Mouse (Mus musculus) cerebellum, adult (tissue): ENCODE data around the gene Gvin1.
"Not testable (repeated sequence)": the region's sequence is repeated elsewhere in the genome, so short reads cannot be mapped to it uniquely, and the experiment has no call there.

Experiments used
- ATAC-seq: cut with Nextera tagmentation; 2 replicates; pipeline ENCODE4 v1.9.2; 2017; ENCODE audit warnings: mild to moderate bottlenecking, moderate library complexity, mixed read lengths; ENCODE audit not compliant: insufficient number of reproducible peaks, low FRiP score, low TSS enrichment

Gene Gvin1

DNA sequence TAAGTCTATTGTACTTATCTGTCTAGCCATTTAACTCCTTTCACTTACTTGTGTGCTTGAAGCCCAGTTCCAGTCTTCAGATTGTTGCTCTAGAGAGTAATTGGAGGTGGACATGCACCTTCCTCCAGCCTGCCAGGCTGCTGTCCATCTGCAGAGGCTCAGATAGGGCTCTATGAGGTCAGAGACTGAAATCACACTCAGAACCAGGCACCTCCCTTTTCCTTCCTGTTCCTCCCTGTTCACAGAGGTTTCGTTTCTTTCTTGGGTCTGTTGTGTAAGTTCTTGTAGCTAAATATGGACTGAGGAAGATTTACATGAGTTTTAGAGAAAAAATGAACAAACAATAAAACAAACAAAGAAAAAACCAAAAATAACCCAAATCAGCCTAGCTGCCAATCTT lies at the start of gene Gvin1:
TSS of gene Gvin1 (minus strand) at position 150 of the 400 bp plus-strand sequence.
- ATAC-seq, result not testable (repeated sequence)

DNA sequence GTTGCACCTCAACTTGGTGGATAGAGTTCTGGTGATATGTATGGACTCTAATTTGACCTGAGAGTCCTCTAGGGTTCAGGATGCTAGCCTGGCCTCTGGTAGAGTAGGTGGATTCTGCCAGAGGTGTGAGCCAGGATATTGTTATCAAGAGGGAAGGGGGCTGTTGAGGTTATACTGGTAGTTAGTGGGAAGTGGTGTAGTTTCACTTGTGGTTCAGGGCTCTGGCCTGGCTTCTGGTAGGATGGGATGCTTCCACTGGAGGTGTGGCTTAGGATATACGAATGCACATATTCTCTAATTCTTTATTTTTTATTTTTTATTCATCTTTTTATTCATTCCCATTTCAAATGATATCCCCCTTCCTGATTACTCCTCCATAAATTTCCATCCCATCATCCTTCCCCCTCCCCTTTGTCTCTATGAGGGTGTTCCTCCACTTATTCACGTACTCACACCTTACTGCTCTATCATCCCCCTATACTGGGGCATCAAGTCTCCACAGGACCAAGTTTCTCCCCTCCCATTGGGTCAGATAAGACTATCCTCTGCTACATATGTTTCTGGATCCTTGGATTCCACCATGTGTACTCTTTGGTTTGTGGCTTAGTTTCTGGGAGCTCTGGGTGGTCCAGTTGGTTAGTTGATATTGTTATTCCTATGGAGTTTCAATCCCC lies 36.9 kb upstream of the Gvin1 start:
- no peak for ATAC-seq

DNA sequence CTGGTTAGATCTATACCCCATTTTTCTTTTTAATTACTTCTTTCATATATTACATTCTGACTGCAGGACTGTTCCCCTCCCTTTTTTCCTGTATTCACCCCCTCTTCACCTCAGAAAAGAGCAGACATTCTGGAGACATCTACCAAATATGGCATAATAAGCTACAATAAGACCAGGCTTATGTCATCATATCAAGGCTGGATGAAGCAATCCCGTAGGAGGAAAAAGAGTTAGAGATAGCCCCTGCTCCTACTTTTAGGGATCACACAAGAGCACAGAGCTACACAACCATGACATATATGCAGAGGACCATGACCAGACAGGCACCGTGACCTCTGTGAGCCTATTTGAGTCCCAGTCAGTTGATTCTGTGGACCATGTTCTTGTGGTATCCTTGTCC lies 33.8 kb upstream of the Gvin1 start:
- no peak for ATAC-seq

DNA sequence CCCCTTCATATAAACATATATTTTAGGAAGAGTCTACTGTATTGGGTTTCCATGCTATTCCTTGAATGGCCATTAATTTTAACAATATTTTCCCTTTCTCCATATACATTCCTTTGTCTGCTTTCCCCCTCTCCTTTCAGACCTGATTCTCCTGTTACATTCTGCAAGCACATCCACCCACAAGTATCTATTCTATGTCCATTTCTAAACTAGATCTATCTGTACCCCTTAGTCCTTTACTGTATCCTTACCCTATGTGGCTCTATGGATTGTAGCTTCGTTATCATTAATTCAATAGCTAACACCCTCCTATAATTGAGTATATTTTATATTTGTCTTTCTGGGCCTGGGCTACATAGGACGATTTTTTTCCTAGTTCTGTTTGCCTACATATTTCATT lies 33.1 kb upstream of the Gvin1 start:
- no peak for ATAC-seq

DNA sequence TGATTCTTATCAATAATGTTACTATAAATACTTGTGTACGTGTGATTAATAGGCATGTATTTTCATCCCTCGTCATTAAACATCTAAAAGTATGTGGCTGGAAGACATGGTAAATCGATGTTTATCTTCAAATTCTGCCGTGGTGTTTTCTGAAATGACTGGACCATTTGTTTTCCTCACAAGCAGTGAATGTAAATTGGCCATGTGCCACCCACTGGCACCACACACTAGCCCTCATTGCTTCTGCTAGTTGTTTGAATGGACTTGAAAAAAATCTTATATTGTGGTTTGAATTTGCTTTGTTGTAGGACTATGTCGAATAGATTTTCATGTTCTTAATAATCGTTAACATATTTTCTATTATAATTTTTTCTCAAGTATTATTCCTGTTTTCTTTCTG lies 30.5 kb upstream of the Gvin1 start:
- ATAC-seq, result no peak

DNA sequence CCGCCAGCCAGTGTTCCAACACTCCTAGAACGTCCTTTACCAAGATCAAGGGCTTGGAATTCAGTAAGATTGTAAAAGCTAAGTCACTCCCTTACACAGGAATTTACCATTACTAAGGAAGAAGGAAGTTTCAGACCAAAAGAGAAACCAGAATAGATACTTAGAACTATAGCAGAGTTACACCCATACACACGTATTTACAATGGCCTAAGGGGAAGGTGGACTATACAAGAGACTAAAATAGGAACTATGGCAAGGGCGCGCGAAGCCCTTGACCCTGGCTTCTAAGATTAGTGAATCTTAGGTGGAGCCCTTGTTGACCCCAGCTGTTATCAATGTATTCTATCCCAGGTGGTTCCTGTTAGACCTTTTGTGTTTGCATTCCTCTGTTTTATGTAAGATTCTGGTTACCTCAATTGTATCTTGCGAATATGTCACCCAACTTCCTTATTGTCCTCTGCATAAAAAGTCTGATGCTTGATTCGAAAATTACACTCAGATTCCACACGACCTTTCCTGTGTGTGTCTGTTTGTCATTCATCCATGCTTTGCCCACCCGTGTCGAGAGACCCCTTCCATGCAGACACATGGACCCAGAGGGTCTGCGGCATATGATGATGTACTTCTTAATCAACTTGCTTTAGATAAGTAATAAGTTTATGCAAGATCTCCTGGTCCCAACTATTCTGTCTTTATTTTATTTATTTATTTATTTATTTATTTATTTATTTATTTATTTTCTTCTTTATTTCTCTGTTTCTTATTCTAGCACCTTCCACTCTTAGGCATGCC lies 25.6 kb upstream of the Gvin1 start:
- ATAC-seq, result not testable (repeated sequence)

DNA sequence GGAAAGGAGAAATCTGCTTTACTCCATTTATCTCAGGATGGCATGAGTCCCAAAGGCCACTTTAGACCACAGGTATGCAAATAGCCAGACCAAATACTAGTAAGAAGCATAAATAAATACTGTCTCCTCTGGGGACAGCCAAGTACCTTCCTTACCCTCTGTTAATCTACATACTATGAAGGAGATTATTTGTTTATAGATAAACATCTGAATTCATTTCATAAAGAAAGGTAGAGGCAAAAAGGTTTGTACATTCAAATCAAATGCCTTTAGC lies 22.0 kb upstream of the Gvin1 start:
- ATAC-seq, result no peak

DNA sequence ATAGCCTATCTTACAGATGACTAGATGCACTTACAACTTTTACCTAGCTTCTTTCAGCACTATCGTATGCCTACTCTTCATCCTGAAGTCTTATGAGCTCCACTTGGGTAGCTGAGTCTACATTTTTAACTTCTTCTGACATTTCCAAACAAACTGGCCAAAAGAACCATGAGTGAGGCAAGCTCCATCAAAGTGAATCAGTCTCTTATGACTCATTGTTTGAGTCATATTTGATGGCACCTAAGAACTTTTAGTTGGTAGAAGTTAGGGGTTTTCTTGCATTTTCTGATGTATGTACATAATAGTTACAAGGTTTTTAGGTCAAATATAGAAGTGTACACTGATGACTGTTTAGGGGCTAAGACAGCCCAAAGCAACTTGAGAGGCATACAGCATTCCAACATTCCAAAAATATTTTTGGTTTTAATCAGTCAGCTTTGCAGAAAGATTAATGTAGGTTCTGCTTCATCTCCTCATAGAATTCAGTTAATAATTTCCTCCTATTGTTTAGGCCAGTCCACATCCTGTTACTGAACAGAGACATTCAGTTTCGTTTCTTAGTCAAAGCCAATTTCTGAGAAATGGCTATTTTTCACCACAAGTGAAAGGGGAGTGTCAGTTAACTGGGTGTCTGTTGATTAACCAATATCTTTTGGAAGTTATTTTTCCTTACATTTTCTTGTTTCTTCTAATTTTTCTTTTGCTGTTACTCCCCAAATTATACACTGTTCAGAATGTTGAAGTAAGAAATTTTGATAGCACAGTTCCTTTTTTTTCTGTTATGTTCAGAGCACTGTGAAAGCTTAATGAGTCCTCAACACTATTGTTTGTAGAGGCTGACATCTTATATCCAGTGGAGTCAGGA lies 21.4 kb upstream of the Gvin1 start:
- no peak for ATAC-seq

DNA sequence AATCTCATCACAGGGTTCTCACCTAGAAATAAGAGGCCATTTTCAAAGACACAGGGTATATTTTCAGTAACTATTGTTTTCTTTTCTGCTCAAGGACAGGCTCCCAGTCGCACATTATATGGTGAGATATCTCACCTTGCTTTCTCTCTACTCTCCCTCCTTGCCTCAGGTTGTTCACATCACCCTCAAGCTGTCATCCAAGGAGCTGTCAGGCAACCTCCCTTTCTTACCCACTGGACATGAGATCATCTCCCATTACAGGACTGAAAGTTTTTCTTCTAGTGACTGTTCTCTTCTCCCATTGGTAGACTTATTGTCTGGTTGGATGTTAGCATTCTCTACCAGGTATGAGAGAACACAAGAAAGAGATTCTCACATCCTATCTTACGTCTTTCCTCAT lies 20.5 kb upstream of the Gvin1 start:
- no peak for ATAC-seq

DNA sequence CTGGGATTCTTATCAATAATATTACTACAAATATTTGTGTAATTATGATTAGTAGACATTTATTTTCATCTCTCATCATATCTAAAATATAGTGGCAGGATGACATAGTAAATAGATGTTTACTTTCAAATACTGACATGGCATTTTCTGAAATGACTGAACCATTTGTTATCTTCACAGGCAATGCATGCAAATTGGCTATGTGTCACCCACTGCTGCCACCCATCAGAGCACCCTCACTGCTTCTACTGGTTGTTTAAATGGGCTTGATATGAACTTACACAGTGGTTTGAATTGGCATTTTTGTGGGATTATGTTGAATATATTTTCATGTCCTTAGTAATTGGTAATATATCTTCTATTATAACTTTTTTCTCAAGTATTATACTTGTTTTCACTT lies 784 bp upstream of the Gvin1 start:
- not testable (repeated sequence) for ATAC-seq

DNA sequence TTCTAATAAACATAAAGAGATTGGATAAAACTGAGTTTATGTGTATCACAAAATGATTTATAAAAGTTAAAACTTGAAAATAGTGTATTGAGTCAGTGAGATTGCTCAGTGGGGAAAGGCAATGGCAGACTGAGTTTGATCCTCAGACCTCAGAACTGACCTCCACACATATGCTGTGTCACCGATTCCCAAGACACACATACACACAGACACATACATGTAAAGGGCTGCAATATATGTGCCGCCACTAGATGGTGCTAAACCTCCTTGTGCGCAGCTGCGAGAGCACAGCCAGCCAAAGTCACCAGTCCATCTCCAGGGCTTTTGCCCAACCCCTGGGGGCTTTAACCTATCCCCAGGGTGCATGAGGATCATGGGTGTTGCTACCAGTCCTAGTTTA lies 1.4 kb downstream of the Gvin1 start:
- not testable (repeated sequence) for ATAC-seq

DNA sequence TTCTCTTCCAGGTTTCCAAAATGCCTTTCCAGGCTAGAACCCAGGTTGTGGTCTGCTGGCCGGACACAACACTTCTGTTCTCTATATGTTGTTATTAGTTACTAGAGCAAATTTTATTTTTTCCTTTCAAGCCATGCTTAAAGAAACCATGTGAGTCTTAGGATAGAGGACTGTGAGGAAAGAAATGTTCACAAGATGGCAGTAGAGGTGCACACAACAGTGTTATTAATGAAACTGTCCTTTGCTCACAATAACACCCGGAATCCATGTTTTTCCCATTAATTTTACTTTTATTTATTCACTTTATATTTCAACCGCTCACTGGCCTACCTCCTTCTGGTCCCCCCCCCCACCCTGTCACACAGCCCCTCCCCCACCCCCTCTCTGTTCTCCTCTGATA lies 8.5 kb downstream of the Gvin1 start:
- not testable (repeated sequence) for ATAC-seq

DNA sequence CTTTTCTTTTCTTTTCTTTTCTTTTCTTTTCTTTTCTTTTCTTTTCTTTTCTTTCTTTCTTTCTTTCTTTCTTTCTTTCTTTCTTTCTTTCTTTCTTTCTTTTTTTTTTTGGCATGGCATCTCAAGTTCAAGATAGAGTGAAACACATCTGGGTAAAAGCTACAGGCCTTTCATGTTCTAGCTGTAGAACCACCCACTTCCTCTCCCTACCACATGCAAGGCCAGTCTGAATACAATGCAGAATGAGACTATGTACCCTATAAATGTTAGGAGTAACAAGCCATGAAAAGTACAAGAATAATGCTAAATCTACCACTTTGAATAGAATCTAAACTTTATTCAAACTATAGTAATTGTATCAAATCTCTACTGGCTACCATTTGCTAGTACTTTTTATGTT lies 38.1 kb downstream of the Gvin1 start:
- not testable (repeated sequence) for ATAC-seq

DNA sequence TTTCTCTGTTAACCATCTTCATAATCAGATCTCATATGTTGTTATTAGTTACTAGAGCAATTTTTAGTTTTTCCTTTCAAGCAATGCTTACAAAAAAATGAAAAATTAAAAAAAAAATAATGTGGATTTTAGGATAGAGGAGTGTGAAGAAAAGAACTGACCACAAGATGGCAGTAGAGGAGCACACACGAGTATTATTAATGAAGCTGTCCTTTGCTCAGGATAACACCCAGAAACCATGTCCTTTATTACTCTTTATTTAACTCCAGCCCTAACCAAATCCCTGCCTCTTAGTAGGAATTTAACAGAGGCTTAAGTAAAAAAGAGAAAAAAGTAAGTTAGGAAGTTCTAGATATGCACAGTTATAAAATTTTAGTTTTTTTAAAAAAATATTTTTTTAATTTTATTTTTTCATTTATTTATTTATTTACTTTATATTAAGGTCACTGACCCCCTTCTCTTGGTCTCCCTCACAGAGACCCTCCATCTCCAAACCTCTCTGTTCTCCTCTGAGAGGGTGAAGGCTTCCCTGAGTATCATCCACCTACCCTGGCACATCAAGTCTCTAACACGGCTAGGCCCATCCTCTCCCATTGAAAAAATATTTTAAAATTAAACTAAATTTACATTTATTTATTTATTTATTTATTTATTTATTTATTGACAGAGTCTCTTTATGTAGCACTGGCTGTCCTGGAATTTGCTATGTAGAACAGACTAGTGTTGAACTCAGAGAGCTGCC lies 69.9 kb downstream of the Gvin1 start:
- not testable (repeated sequence) for ATAC-seq

DNA sequence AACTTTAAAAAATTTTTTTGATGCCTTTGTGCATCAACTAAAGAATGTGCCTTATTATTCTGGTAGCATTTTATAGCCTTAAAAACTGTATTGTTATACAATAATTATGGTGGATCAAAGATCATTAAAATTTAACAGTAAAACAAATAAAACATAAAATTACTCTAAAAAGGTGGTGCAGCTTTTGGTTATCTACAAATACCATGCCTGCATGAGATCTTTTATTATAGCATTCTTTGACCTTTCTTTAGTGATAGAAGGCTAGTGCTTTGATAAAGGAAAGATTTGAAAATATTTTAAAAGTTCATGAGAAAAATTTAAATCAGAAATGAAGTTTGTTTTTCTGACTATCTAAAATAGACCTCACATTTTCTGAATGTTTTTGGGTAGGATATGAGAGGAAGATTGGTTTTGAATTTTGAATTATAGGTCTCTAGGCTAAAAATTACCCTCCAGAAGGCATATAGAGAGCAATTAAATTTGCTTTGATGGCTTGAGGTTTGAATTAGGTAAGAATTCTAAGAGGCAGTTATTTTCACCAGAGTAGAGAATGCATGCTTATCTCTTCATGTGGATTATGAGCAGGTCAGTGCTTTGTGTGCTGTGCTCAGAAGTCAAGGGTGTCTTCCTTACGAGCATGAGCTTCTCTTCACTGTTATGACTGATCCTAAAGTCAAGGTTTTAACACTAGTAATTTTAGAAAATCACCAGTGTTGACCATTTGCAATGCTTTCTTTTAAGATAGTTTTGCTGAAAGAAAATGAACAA lies 73.8 kb downstream of the Gvin1 start:
- ATAC-seq, result not testable (repeated sequence)

DNA sequence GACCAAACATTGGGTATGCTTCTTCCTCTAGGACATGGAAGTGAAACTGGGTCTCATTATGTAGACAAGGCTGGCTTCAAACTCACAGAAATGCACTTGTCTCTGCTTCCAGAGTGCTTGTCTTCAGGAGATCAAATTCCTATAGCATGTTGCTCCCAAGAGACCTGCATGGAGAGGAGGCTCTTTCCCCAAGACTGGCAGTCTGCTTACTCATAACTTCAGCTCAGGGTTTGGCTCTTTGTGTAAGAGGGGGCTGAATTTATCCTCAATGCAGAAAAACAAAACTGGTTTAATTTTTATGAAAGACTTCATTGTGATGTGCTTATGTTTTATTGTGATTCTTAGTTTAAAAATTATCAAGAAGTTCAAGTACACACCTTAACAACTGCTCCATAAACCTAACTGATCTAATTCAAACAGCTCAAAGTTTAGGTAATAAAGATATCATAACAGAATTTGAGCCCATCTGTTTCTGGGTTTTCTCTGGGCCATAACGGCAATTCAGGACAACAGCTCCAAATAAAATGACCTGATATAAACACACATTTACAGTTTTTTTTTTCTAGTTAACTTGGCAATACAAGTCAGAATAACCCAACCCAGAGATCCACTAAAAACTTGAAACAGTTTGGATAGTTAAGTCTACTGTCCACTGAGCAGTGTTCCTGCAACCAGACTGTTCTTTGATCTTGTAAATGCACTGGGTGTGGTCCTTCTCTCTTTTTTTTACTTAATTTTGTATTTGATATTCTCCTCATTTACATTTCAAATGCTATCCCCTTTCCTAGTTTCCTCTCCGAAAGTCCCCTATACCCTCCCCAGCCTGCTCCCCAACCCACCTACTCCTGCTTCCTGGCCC lies 97.8 kb downstream of the Gvin1 start:
- ATAC-seq, result not testable (repeated sequence)
